Mouse (Mus musculus): Measurements from ENCODE around the gene Nfasc. TPM values are rescaled to one million over a fixed set of nuclear protein-coding genes. Genes with fewer than 3 reads are reported as not detected.

Nfasc gene
- 0.18 and 0.46 TPM in 2 replicates for polyA plus RNA-seq (2016; fragmentation: Nextera tagmentation; extraction: Ambion mirVana)

- 6% methylated on average over 50 of the region's 51 CpGs for WGBS
- Histone ChIP-seq H3K4me1 (replicated peaks) (peaks cover 11% of the 10 kb centered on the region), H3K36me3 (no peaks in the 10 kb centered on the region), H3K9me3 (replicated peaks) (no peaks in the 10 kb centered on the region), H3K4me3 (peak within 1 kb of the TSS; percentile 37), H3K27ac (ENCODE audit: poor library complexity, severe bottlenecking) (no peak within 1 kb of the TSS), H3K27me3 (replicated peaks) (peaks cover 86% of the 10 kb centered on the region), H3K9ac (0 out of 2 replicates have a peak within 1 kb of the TSS, but pooled peaks have one; percentile 0), H3K4me2 (peak within 1 kb of the TSS; percentile 64)
- ATAC-seq (ENCODE audit: insufficient number of reproducible peaks, low FRiP score): no peak
These were observed at the start of gene Nfasc for GRCm38 (mm10) chr1:132741175-132741997. Gene Nfasc (minus strand): TSS chr1:132741797.

- no peak overlapping the region for H3K4me3 ChIP-seq
- H3K27me3 ChIP-seq (replicated peaks): no peaks in the 10 kb centered on the region
- no peak overlapping the region for H3K9ac ChIP-seq
- 82% methylated on average over 6 of the region's 6 CpGs for WGBS
- H3K4me1 ChIP-seq (replicated peaks): peaks cover 11% of the 10 kb centered on the region
- no peak overlapping the region for H3K27ac ChIP-seq (ENCODE audit: poor library complexity, severe bottlenecking)
- H3K36me3 ChIP-seq: no peaks in the 10 kb centered on the region
- no peaks in the 10 kb centered on the region for H3K9me3 ChIP-seq (replicated peaks)
- ATAC-seq (ENCODE audit: insufficient number of reproducible peaks, low FRiP score): no peak
- no peak overlapping the region for H3K4me2 ChIP-seq
These were observed 49.5 kb upstream of the Nfasc start for GRCm38 (mm10) chr1:132791049-132791448.

DNA sequence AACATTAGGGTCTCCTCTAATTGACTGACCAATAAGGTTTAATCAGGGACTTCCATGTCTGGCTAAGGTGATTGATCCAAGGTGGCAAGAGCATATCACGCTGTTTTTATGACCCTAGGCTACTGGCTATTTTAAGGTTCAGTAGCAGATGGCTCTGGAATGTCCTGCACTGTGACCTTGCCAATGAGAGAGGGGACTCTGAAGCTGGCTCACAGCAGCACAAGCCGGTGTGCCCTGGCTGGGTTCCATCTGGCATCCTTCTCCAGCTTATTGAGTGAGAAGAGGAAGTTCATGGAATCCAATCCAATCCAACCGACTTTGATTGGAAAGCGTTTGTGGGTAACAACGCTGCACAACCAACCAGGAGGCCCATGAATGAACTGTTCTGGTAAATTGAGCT, 45.3 kb upstream of the Nfasc start:
- Histone ChIP-seq H3K27me3 (replicated peaks) (no peaks in the 10 kb centered on the region), H3K36me3 (no peaks in the 10 kb centered on the region), H3K4me1 (replicated peaks) (peaks cover 11% of the 10 kb centered on the region), H3K27ac (ENCODE audit: poor library complexity, severe bottlenecking) (no peak overlapping the region), H3K4me2 (no peak overlapping the region), H3K9ac (no peak overlapping the region), H3K9me3 (replicated peaks) (no peaks in the 10 kb centered on the region), H3K4me3 (no peak overlapping the region)
- WGBS: 47% methylated on average over 5 of the region's 5 CpGs
- no peak for ATAC-seq (ENCODE audit: insufficient number of reproducible peaks, low FRiP score)

- Histone ChIP-seq H3K4me1 (replicated peaks) (peaks cover 3% of the 10 kb centered on the region), H3K4me2 (no peak overlapping the region), H3K27ac (ENCODE audit: poor library complexity, severe bottlenecking) (no peak overlapping the region), H3K27me3 (replicated peaks) (no peaks in the 10 kb centered on the region), H3K4me3 (no peak overlapping the region), H3K9ac (no peak overlapping the region), H3K9me3 (replicated peaks) (no peaks in the 10 kb centered on the region), H3K36me3 (no peaks in the 10 kb centered on the region)
- ATAC-seq (ENCODE audit: insufficient number of reproducible peaks, low FRiP score): no peak
- 72% methylated on average over 13 of the region's 13 CpGs for WGBS
These were observed 40.2 kb upstream of the Nfasc start for GRCm38 (mm10) chr1:132781607-132782445.

DNA sequence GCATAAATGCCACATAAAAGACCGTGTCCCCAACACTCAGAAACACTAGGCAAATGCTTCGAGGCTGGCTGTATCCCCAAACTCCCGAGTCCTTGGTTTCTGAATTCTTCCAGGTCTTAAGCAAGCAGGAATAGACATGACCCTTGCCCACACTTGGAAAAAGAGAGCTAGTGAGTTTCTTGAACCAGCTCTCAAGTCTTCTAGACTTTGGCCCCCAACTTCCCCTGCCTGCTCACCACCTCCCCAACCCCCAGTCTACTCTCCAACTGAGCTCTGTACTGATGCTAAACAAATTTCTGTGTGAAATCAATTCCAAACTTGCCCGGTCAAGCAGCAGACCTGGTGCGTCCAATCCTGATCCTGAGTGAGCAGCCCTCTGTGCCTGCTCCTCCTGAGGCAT, 39.4 kb upstream of the Nfasc start:
- H3K36me3 ChIP-seq: no peaks in the 10 kb centered on the region
- H3K4me2 ChIP-seq: no peak overlapping the region
- ATAC-seq (ENCODE audit: insufficient number of reproducible peaks, low FRiP score): no peak
- H3K9ac ChIP-seq: no peak overlapping the region
- 84% methylated on average over 5 of the region's 5 CpGs for WGBS
- no peaks in the 10 kb centered on the region for H3K9me3 ChIP-seq (replicated peaks)
- H3K27me3 ChIP-seq (replicated peaks): no peaks in the 10 kb centered on the region
- no peak overlapping the region for H3K4me3 ChIP-seq
- H3K27ac ChIP-seq (ENCODE audit: poor library complexity, severe bottlenecking): no peak overlapping the region
- no peaks in the 10 kb centered on the region for H3K4me1 ChIP-seq (replicated peaks)

GRCm38 (mm10) chr1:132780254-132780653, 38.7 kb upstream of the Nfasc start:
- H3K27me3 ChIP-seq (replicated peaks): no peaks in the 10 kb centered on the region
- no peaks in the 10 kb centered on the region for H3K9me3 ChIP-seq (replicated peaks)
- no peaks in the 10 kb centered on the region for H3K4me1 ChIP-seq (replicated peaks)
- H3K9ac ChIP-seq: no peak overlapping the region
- 85% methylated on average over 1 of the region's 1 CpGs for WGBS
- no peak overlapping the region for H3K4me2 ChIP-seq
- H3K36me3 ChIP-seq: no peaks in the 10 kb centered on the region
- no peak overlapping the region for H3K4me3 ChIP-seq
- no peak for ATAC-seq (ENCODE audit: insufficient number of reproducible peaks, low FRiP score)
- H3K27ac ChIP-seq (ENCODE audit: poor library complexity, severe bottlenecking): no peak overlapping the region

- no peak for ATAC-seq (ENCODE audit: insufficient number of reproducible peaks, low FRiP score)
- no peak overlapping the region for H3K4me3 ChIP-seq
- 74% methylated on average over 6 of the region's 6 CpGs for WGBS
These were observed 33.4 kb upstream of the Nfasc start for GRCm38 (mm10) chr1:132774959-132775358.

GRCm38 (mm10) chr1:132771377-132771776, 29.8 kb upstream of the Nfasc start:
- Histone ChIP-seq H3K27me3 (replicated peaks) (peaks cover 22% of the 10 kb centered on the region; the same call in 1 of the 2 replicates), H3K4me1 (replicated peaks) (peaks cover under 1% of the 10 kb centered on the region; the same call in 1 of the 2 replicates), H3K9ac (no peak overlapping the region), H3K9me3 (replicated peaks) (no peaks in the 10 kb centered on the region), H3K4me3 (no peak overlapping the region), H3K4me2 (no peak overlapping the region), H3K27ac (ENCODE audit: poor library complexity, severe bottlenecking) (no peak overlapping the region), H3K36me3 (no peaks in the 10 kb centered on the region)
- 23% methylated on average over 5 of the region's 5 CpGs for WGBS
- no peak for ATAC-seq (ENCODE audit: insufficient number of reproducible peaks, low FRiP score)

More at GRCm38 (mm10) chr1:132774959-132775358, 33.4 kb upstream of the Nfasc start:
- H3K4me1 ChIP-seq (replicated peaks): no peaks in the 10 kb centered on the region
- H3K27ac ChIP-seq (ENCODE audit: poor library complexity, severe bottlenecking): no peak overlapping the region
- H3K9me3 ChIP-seq (replicated peaks): no peaks in the 10 kb centered on the region
- H3K4me2 ChIP-seq: no peak overlapping the region
- H3K9ac ChIP-seq: no peak overlapping the region
- no peaks in the 10 kb centered on the region for H3K36me3 ChIP-seq
- H3K27me3 ChIP-seq (replicated peaks): peaks cover 12% of the 10 kb centered on the region; the same call in 1 of the 2 replicates

DNA sequence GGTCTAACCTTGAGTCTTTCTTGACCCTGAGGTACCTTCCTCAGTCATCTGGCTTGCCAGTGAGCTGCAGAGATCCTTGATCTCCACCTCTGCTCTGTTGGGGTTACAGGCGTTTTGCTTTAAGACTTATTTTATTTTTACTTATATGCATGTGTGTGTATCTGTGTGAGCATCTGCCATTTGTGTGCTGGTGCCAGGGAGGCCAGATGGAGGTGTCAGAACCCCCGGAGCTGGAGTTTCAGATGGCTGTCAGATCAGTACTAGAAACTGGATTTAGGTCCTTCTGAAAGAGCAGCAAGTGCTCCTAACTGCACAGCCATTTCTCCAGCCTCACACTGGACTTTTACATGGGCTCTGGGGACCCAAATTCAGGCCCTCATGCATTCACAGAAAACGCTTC, 28.0 kb upstream of the Nfasc start:
- H3K4me3 ChIP-seq: no peak overlapping the region
- H3K27ac ChIP-seq (ENCODE audit: poor library complexity, severe bottlenecking): no peak overlapping the region
- no peak for ATAC-seq (ENCODE audit: insufficient number of reproducible peaks, low FRiP score)
- H3K36me3 ChIP-seq: no peaks in the 10 kb centered on the region
- H3K9me3 ChIP-seq (replicated peaks): no peaks in the 10 kb centered on the region
- WGBS: 64% methylated on average over 3 of the region's 3 CpGs
- peaks cover 17% of the 10 kb centered on the region; the same call in 1 of the 2 replicates for H3K27me3 ChIP-seq (replicated peaks)
- no peak overlapping the region for H3K9ac ChIP-seq
- peaks cover 9% of the 10 kb centered on the region for H3K4me1 ChIP-seq (replicated peaks)
- H3K4me2 ChIP-seq: no peak overlapping the region

GRCm38 (mm10) chr1:132767422-132767821, 25.8 kb upstream of the Nfasc start:
- Histone ChIP-seq H3K9ac (no peak overlapping the region), H3K4me3 (no peak overlapping the region), H3K27me3 (replicated peaks) (peaks cover 10% of the 10 kb centered on the region; the same call in 1 of the 2 replicates), H3K4me2 (no peak overlapping the region), H3K4me1 (replicated peaks) (peaks cover 9% of the 10 kb centered on the region), H3K36me3 (no peaks in the 10 kb centered on the region), H3K27ac (ENCODE audit: poor library complexity, severe bottlenecking) (no peak overlapping the region), H3K9me3 (replicated peaks) (no peaks in the 10 kb centered on the region)
- ATAC-seq (ENCODE audit: insufficient number of reproducible peaks, low FRiP score): no peak
- 91% methylated on average over 7 of the region's 7 CpGs for WGBS

Measured in heart, embryonic 12.5 days (tissue).